Mouse (Mus musculus): Measurements from ENCODE around the gene Taok2. TPM values are rescaled to one million over a fixed set of nuclear protein-coding genes. Genes with fewer than 3 reads are reported as not detected.

Gene Taok2
- polyA plus RNA-seq, 1 experiment from 2014 or later: 29.1 TPM

DNA sequence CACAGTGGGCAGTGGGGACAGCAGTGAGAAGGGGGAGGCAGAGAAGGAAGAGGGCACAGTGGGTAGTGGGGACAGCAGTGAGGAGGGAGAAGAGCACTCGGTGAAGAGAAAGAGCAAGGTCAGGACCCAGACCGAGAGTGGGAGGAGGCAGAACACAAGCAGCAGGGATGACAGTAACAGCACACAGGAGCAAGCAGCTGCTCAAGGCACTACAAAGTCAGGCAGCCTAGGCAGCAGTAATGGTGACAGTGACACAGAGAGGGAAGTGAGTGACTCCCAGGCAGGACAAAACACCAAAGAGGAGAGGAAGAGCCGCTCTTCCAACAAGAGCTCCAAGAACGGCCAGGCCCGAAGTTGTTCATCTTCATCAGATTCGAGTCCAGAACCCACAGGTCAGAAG lies 20.7 kb downstream of the Taok2 start:
- 76% methylated on average over 6 of the region's 6 CpGs for WGBS
- 0 out of 2 replicates have a peak overlapping the region, but pooled peaks have one; percentile 88 for H3K27ac ChIP-seq (replicated peaks; ENCODE audit: low read depth, low read length)
- H3K9ac ChIP-seq (ENCODE audit: low read depth, low read length): peak overlapping the region; percentile 78
- H3K4me2 ChIP-seq (ENCODE audit: low read depth, low read length): peak overlapping the region; percentile 93
- H3K36me3 ChIP-seq (ENCODE audit: control insufficient read depth, insufficient read depth, low read length): peaks cover 66% of the 10 kb centered on the region
- no peak for DNase-seq (ENCODE audit: low spot score)
- peak overlapping the region; percentile 76 for H3K4me3 ChIP-seq (ENCODE audit: low read depth, low read length)
- H3K4me1 ChIP-seq (ENCODE audit: control insufficient read depth, insufficient read depth, low read length): peaks cover 11% of the 10 kb centered on the region
- no peaks in the 10 kb centered on the region for H3K27me3 ChIP-seq (replicated peaks; ENCODE audit: control insufficient read depth, insufficient read depth, low read length)
- no peaks in the 10 kb centered on the region for H3K9me3 ChIP-seq (ENCODE audit: control insufficient read depth, low read length)
- no peak for ATAC-seq (ENCODE audit: low read depth)

DNA sequence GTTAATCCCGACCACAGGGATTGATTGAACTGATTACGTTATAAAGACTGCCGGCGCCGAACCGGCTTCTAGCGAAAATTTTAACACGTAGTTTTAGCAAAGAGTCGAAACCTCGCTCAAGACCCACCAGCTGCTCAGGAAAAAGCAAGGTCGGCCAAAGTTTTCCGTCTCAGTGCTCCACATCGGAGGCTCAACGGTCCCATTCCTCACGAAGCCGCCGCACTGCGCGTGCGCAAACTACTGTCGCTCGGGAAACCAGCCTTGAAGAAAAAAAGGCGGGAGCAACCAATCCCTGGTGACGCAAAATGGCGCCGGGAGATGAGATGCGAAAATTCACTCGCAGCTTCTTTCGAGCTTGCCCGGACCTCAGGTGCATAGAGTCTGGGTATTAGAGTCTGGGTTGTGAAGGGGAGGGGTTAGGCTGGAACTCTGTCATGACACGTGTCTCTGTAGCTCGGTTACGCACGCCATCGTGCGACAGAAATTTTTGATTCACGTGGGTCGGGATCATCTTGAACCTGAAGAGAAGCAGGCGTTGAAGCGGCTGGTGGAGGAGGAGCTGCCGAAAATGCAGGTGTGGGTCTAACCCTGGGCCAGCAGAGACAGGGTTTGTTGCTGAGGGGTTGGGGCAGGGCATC lies 22.2 kb downstream of the Taok2 start, which contains the start of gene Ino80e:
Gene Ino80e, minus strand, starts transcription at position 231 of the 638 bp plus-strand sequence.
- H3K9me3 ChIP-seq (ENCODE audit: control insufficient read depth, low read length): no peaks in the 10 kb centered on the region
- H3K9ac ChIP-seq (ENCODE audit: low read depth, low read length): peak within 1 kb of the TSS; percentile 78
- peaks cover 66% of the 10 kb centered on the region for H3K36me3 ChIP-seq (ENCODE audit: control insufficient read depth, insufficient read depth, low read length)
- H3K4me3 ChIP-seq (ENCODE audit: low read depth, low read length): peak within 1 kb of the TSS; percentile 76
- under 1% methylated on average over 41 of the region's 41 CpGs for WGBS
- ATAC-seq (ENCODE audit: low read depth): peak; percentile 79
- H3K4me1 ChIP-seq (ENCODE audit: control insufficient read depth, insufficient read depth, low read length): peaks cover 11% of the 10 kb centered on the region
- no peaks in the 10 kb centered on the region for H3K27me3 ChIP-seq (replicated peaks; ENCODE audit: control insufficient read depth, insufficient read depth, low read length)
- peak within 1 kb of the TSS; percentile 93 for H3K4me2 ChIP-seq (ENCODE audit: low read depth, low read length)
- peak within 1 kb of the TSS; percentile 88 for H3K27ac ChIP-seq (replicated peaks; ENCODE audit: low read depth, low read length)
- DNase-seq (ENCODE audit: low spot score): peak; percentile 98

DNA sequence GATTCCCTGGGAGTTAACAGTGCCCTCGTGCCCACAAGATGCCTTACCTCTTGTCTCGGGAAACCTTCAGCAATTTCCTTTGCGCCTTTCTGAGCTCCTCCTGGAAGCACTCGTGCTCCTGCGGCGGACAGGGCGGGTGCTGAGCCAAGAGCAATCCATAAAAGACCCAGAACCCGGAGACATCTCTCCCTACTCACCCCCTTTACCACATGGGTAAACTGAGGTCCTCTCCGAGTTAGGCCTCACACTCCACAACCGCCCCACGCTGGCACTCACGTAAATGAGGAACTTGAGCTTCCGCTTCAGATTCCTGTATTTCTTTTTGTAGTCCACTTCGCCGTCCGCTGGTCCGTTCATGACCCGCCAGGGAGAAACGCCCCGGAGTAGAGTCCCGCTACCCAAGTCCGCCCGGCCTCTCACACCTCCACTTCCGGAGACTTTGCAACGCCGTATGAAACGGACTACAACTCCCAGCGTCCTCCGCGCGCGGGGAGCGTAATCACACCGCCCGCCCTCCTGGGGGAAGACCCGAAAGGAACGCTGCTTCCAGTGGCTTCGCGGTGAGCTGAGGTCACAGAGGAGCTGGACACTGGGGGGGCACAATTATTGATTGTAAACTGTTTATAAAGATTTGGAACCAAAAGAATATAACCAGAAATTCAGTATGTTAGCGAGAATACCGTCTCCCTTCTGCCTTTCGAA lies 22.9 kb downstream of the Taok2 start, which contains the start of gene Hirip3:
Gene Hirip3, plus strand, starts transcription at position 544 of the 702 bp plus-strand sequence.
- Histone ChIP-seq H3K9me3 (ENCODE audit: control insufficient read depth, low read length) (no peaks in the 10 kb centered on the region), H3K27me3 (replicated peaks; ENCODE audit: control insufficient read depth, insufficient read depth, low read length) (no peaks in the 10 kb centered on the region), H3K4me1 (ENCODE audit: control insufficient read depth, insufficient read depth, low read length) (peaks cover 11% of the 10 kb centered on the region), H3K36me3 (ENCODE audit: control insufficient read depth, insufficient read depth, low read length) (peaks cover 66% of the 10 kb centered on the region), H3K9ac (ENCODE audit: low read depth, low read length) (peak within 1 kb of the TSS; percentile 78), H3K4me3 (ENCODE audit: low read depth, low read length) (peak within 1 kb of the TSS; percentile 76), H3K27ac (replicated peaks; ENCODE audit: low read depth, low read length) (peak within 1 kb of the TSS; percentile 88), H3K4me2 (ENCODE audit: low read depth, low read length) (peak within 1 kb of the TSS; percentile 93)
- peak; percentile 98 for DNase-seq (ENCODE audit: low spot score)
- 2% methylated on average over 42 of the region's 42 CpGs for WGBS
- ATAC-seq (ENCODE audit: low read depth): peak; percentile 93

DNA sequence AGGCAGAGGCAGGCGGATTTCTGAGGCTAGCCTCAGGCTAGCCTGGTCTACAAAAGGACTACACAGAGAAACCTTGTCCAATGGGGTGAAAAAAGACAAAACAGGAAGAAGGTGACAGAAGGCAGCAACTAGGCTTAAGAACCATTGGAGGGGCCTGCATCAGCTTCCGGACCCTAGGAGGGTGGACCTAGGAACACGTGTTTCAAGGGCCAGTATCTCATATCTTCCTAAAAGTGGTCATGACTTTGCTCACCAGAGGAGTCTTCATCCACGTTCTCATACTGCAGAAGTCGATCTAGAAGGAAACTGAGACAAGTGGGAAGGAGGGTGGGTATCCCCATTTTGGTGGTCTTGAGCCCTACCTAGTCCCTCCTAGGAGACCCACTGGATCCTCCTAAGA lies 23.5 kb downstream of the Taok2 start:
- Histone ChIP-seq H3K27me3 (replicated peaks; ENCODE audit: control insufficient read depth, insufficient read depth, low read length) (no peaks in the 10 kb centered on the region), H3K36me3 (ENCODE audit: control insufficient read depth, insufficient read depth, low read length) (peaks cover 66% of the 10 kb centered on the region), H3K9ac (ENCODE audit: low read depth, low read length) (peak overlapping the region; percentile 78), H3K4me1 (ENCODE audit: control insufficient read depth, insufficient read depth, low read length) (peaks cover 11% of the 10 kb centered on the region), H3K27ac (replicated peaks; ENCODE audit: low read depth, low read length) (peak overlapping the region; percentile 88; the same call in 1 of the 2 replicates), H3K9me3 (ENCODE audit: control insufficient read depth, low read length) (no peaks in the 10 kb centered on the region), H3K4me2 (ENCODE audit: low read depth, low read length) (peak overlapping the region; percentile 93), H3K4me3 (ENCODE audit: low read depth, low read length) (peak overlapping the region; percentile 76)
- 74% methylated on average over 5 of the region's 5 CpGs for WGBS
- ATAC-seq (ENCODE audit: low read depth): no peak
- no peak for DNase-seq (ENCODE audit: low spot score)

DNA sequence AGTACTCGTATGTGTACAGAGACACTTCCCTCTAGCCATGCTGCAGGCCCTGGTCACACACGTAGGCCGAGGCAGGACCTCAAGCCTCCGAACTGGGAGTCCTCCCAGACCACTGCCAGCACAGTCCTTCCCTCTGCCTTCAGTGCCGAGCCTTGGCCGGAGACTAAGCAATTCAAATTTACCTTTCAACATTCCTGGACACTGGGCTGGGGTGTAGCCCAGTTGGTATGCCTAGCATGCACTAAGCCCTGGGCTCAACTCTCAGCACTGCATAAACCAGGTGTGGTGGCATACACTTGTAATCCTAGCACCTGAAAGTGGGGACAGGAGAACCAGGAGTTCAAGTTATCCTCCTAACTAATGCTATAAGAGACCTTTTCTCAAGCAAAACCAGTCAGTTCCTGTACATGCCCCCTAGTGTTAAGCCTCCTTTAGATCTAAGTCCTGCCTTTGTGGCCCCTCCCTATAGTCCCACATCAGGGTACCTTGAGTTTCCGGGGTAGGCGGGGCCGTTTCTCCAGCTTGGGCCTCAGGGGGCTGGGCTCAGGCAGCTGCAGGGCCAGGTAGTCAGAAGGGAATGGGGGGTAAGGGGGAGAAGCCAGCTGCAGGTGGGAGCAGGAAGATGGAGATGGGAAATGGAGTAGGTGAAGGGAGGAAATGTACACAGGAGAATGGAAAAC lies 27.6 kb downstream of the Taok2 start:
- Histone ChIP-seq H3K4me1 (ENCODE audit: control insufficient read depth, insufficient read depth, low read length) (no peaks in the 10 kb centered on the region), H3K4me3 (ENCODE audit: low read depth, low read length) (no peak overlapping the region), H3K9me3 (ENCODE audit: control insufficient read depth, low read length) (no peaks in the 10 kb centered on the region), H3K27ac (replicated peaks; ENCODE audit: low read depth, low read length) (no peak overlapping the region), H3K27me3 (replicated peaks; ENCODE audit: control insufficient read depth, insufficient read depth, low read length) (no peaks in the 10 kb centered on the region), H3K36me3 (ENCODE audit: control insufficient read depth, insufficient read depth, low read length) (peaks cover 81% of the 10 kb centered on the region), H3K4me2 (ENCODE audit: low read depth, low read length) (no peak overlapping the region), H3K9ac (ENCODE audit: low read depth, low read length) (peak overlapping the region; percentile 14; the same call in 1 of the 2 replicates)
- peak; percentile 22 for DNase-seq (ENCODE audit: low spot score)
- WGBS: 80% methylated on average over 9 of the region's 9 CpGs
- ATAC-seq (ENCODE audit: low read depth): peak; percentile 5; the same call in 1 of the 2 replicates

DNA sequence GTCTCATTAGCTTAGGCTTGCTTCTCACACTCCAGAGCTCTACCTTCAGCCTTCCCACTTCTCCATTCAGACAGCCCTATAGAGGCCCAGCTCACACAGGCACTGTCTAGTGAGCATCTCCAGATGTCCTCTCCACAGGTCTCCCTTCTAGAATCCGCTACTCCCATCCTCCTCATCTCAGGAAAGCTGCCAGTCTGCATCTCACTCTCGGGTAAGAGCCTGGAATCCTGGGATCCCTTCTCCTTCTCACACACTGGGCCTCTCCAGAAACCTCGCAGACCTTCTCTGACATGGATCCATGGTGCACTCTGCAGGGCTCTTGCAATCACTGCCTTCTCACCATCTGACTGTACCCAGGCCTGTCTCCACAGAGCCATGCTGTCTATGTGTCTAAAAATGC lies 28.9 kb downstream of the Taok2 start:
- WGBS: 85% methylated on average over 3 of the region's 3 CpGs
- ATAC-seq (ENCODE audit: low read depth) (no peak), DNase-seq (ENCODE audit: low spot score) (no peak)
- no peaks in the 10 kb centered on the region for H3K27me3 ChIP-seq (replicated peaks; ENCODE audit: control insufficient read depth, insufficient read depth, low read length)
- H3K4me2 ChIP-seq (ENCODE audit: low read depth, low read length): no peak overlapping the region
- no peak overlapping the region for H3K9ac ChIP-seq (ENCODE audit: low read depth, low read length)
- H3K9me3 ChIP-seq (ENCODE audit: control insufficient read depth, low read length): no peaks in the 10 kb centered on the region
- no peak overlapping the region for H3K4me3 ChIP-seq (ENCODE audit: low read depth, low read length)
- H3K27ac ChIP-seq (replicated peaks; ENCODE audit: low read depth, low read length): no peak overlapping the region
- peaks cover 85% of the 10 kb centered on the region for H3K36me3 ChIP-seq (ENCODE audit: control insufficient read depth, insufficient read depth, low read length)
- H3K4me1 ChIP-seq (ENCODE audit: control insufficient read depth, insufficient read depth, low read length): no peaks in the 10 kb centered on the region

DNA sequence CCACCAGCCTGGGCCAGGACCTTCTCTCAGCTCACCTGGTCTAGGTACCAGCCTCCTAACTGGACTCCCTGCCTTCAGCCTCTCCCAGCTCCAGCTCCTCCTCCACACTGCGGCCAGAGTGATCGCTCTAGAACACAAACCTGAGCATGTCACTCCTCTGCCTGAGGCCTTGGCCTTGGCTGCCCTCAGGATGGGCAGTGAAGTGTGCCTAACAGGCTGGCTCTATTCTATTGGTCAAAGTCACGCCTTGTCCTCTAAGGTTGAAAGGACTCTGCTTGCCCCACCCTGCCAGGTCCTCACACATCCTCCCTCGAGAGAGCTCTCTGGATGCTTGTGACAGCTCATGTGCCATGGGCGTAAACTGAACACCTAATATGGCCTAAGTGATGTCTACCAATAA lies 31.0 kb downstream of the Taok2 start:
- Histone ChIP-seq H3K27me3 (replicated peaks; ENCODE audit: control insufficient read depth, insufficient read depth, low read length) (peaks cover 16% of the 10 kb centered on the region), H3K27ac (replicated peaks; ENCODE audit: low read depth, low read length) (no peak overlapping the region), H3K9me3 (ENCODE audit: control insufficient read depth, low read length) (no peaks in the 10 kb centered on the region), H3K4me1 (ENCODE audit: control insufficient read depth, insufficient read depth, low read length) (peaks cover 2% of the 10 kb centered on the region; the same call in 1 of the 2 replicates), H3K9ac (ENCODE audit: low read depth, low read length) (no peak overlapping the region), H3K4me2 (ENCODE audit: low read depth, low read length) (no peak overlapping the region), H3K4me3 (ENCODE audit: low read depth, low read length) (no peak overlapping the region), H3K36me3 (ENCODE audit: control insufficient read depth, insufficient read depth, low read length) (peaks cover 65% of the 10 kb centered on the region)
- no peak for ATAC-seq (ENCODE audit: low read depth)
- DNase-seq (ENCODE audit: low spot score): no peak
- WGBS: 88% methylated on average over 5 of the region's 5 CpGs

DNA sequence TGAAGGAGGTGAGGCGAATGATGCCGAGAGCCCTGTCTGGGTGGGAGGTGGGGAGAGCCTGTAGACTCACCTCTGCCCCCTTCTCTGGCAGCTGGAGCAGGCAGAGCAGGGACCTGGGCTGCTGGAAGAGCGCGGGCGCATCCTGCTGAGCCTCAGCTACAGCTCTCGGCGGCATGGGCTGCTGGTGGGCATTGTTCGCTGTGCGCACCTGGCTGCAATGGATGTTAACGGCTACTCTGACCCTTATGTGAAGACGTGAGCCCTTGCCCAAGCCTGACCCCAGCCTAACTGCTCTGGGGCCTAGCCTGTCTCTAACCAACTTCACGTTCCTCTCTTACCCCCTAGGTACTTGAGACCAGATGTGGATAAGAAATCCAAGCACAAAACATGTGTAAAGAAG lies 33.3 kb downstream of the Taok2 start:
- H3K27ac ChIP-seq (replicated peaks; ENCODE audit: low read depth, low read length): no peak overlapping the region
- DNase-seq (ENCODE audit: low spot score) (no peak), ATAC-seq (ENCODE audit: low read depth) (no peak; the same call in 1 of the 2 replicates)
- no peaks in the 10 kb centered on the region for H3K9me3 ChIP-seq (ENCODE audit: control insufficient read depth, low read length)
- peaks cover 7% of the 10 kb centered on the region; the same call in 1 of the 2 replicates for H3K4me1 ChIP-seq (ENCODE audit: control insufficient read depth, insufficient read depth, low read length)
- no peak overlapping the region for H3K4me2 ChIP-seq (ENCODE audit: low read depth, low read length)
- H3K9ac ChIP-seq (ENCODE audit: low read depth, low read length): 0 out of 2 replicates have a peak overlapping the region, but pooled peaks have one; percentile 5
- no peak overlapping the region for H3K4me3 ChIP-seq (ENCODE audit: low read depth, low read length)
- H3K36me3 ChIP-seq (ENCODE audit: control insufficient read depth, insufficient read depth, low read length): peaks cover 44% of the 10 kb centered on the region
- peaks cover 32% of the 10 kb centered on the region for H3K27me3 ChIP-seq (replicated peaks; ENCODE audit: control insufficient read depth, insufficient read depth, low read length)
- 30% methylated on average over 10 of the region's 12 CpGs for WGBS

Measured in embryonic facial prominence, embryonic 14.5 days (tissue).